Mouse (Mus musculus): Measurements from ENCODE around the gene Sez6l.
A peak's percentile ranks its signal among the peaks of the same experiment; 100 is the strongest.

The Sez6l gene

DNA sequence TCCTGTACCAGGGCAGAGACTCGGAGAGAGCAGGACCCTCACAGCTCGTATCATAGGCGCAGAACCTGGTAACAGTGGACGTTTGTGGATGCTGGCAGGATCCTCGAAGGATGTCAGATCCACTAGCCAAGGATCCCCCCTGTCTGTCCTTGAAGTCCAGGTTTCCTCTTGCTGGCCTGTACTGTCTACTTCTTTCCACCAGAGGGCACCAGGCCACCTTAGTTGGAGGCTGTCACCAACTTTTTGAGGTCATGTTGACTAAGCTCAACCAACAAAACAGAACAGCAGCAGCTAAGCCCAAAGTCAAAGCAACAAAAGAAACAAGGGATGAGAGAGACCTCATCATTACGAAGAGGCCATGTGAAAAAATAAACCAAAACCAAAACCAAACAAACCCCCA is 106.8 kb downstream of the Sez6l start:
- H3K9me3 ChIP-seq (ENCODE audit: low read length): no peaks in the 10 kb centered on the region
- TF ChIP-seq CTCF (conservative IDR thresholded peaks at IDR 0.05; ENCODE audit: low read length) (peak; percentile 40), POU5F1 (IDR thresholded peaks at IDR 0.05; ENCODE audit: borderline replicate concordance, low read length) (no peak), NANOG (IDR thresholded peaks at IDR 0.05; ENCODE audit: borderline replicate concordance, low read length) (no peak)
- peaks cover 5% of the 10 kb centered on the region; the same call in 1 of the 2 replicates for H3K27me3 ChIP-seq (ENCODE audit: insufficient read depth, low read length)
- H3K4me3 ChIP-seq (replicated peaks; ENCODE audit: low read length): no peak overlapping the region
- H3K36me3 ChIP-seq (ENCODE audit: insufficient read depth, low read length): no peaks in the 10 kb centered on the region
- peaks cover 22% of the 10 kb centered on the region for H3K4me1 ChIP-seq (replicated peaks; ENCODE audit: low read depth, low read length)

DNA sequence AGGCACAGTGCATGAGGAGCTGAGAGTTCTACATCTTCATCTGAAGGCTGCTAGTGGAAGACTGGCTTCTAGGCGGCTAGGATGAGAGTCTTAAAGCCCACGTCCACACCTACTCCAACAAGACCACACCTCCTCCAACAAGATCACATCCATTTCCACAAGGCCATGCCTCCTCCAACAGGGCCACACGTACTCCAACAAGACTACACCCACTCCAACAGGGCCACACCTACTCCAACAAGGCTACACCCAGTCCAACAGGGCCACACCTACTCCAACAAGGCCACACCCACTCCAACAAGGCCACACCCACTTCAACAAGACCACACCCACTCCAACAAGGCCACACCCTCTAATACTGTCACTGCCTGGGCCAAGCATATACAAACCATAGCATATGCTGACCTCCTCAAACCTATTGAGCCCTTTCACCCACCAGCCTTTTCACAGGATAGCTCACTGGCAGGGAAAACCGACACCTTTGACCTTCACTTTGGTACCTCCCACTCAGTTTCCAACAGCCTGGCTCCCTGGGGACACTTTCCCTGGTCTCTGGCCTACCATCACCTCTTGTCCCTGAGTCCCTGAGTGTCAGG is 107.9 kb downstream of the Sez6l start:
- Histone ChIP-seq H3K4me3 (replicated peaks; ENCODE audit: low read length) (no peak overlapping the region), H3K27me3 (ENCODE audit: insufficient read depth, low read length) (peaks cover under 1% of the 10 kb centered on the region; the same call in 1 of the 2 replicates), H3K9me3 (ENCODE audit: low read length) (no peaks in the 10 kb centered on the region), H3K4me1 (replicated peaks; ENCODE audit: low read depth, low read length) (peaks cover 18% of the 10 kb centered on the region), H3K36me3 (ENCODE audit: insufficient read depth, low read length) (no peaks in the 10 kb centered on the region)
- TF ChIP-seq CTCF (conservative IDR thresholded peaks at IDR 0.05; ENCODE audit: low read length) (no peak), POU5F1 (IDR thresholded peaks at IDR 0.05; ENCODE audit: borderline replicate concordance, low read length) (no peak), NANOG (IDR thresholded peaks at IDR 0.05; ENCODE audit: borderline replicate concordance, low read length) (no peak)

DNA sequence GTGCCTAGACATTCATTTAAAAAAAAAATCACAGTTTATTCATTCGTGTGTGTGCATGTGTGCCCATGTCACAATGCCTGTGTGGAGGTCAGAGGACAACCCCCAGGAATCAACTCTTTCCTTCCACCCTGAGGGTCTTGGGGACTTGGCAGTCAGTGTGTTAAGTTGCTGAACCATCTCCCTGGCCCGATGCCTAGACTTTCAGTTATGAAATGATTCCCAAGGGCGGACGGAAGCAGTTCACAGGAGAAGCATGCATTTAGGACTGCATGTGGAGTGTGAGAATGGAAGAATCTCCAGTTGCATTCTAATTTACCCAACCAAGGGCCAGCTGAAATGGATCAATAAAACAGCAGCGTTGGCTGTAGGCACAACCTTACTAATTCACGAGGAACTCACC is 110.7 kb downstream of the Sez6l start:
- Histone ChIP-seq H3K4me1 (replicated peaks; ENCODE audit: low read depth, low read length) (peaks cover 11% of the 10 kb centered on the region), H3K4me3 (replicated peaks; ENCODE audit: low read length) (no peak overlapping the region), H3K36me3 (ENCODE audit: insufficient read depth, low read length) (no peaks in the 10 kb centered on the region), H3K27me3 (ENCODE audit: insufficient read depth, low read length) (peaks cover 6% of the 10 kb centered on the region; the same call in 1 of the 2 replicates), H3K9me3 (ENCODE audit: low read length) (no peaks in the 10 kb centered on the region)
- TF ChIP-seq POU5F1 (IDR thresholded peaks at IDR 0.05; ENCODE audit: borderline replicate concordance, low read length) (no peak), NANOG (IDR thresholded peaks at IDR 0.05; ENCODE audit: borderline replicate concordance, low read length) (no peak), CTCF (conservative IDR thresholded peaks at IDR 0.05; ENCODE audit: low read length) (no peak)

DNA sequence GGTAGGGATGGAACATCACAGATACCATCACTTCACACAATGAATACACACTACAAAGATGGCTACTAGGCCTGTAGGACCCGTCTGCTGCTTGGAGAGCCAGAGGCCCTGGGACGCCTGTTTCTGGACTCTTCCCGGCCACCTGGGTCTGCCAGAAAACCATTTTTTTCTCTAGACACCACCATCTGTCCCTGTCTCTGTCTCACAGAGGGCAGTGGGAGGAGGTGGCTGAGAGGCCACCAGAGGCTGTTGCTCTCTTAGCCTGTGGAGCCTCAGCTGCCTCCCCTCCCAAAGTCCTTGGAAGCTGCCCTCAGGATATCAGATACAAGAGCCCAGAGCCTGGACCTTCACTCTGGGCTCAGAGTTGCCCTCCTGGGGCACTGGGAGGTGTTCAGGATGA is 117.1 kb downstream of the Sez6l start:
- Histone ChIP-seq H3K36me3 (ENCODE audit: insufficient read depth, low read length) (no peaks in the 10 kb centered on the region), H3K27me3 (ENCODE audit: insufficient read depth, low read length) (peaks cover 19% of the 10 kb centered on the region), H3K4me3 (replicated peaks; ENCODE audit: low read length) (no peak overlapping the region), H3K4me1 (replicated peaks; ENCODE audit: low read depth, low read length) (peaks cover 2% of the 10 kb centered on the region; the same call in 1 of the 2 replicates), H3K9me3 (ENCODE audit: low read length) (no peaks in the 10 kb centered on the region)
- TF ChIP-seq POU5F1 (IDR thresholded peaks at IDR 0.05; ENCODE audit: borderline replicate concordance, low read length) (no peak), NANOG (IDR thresholded peaks at IDR 0.05; ENCODE audit: borderline replicate concordance, low read length) (no peak), CTCF (conservative IDR thresholded peaks at IDR 0.05; ENCODE audit: low read length) (no peak)

DNA sequence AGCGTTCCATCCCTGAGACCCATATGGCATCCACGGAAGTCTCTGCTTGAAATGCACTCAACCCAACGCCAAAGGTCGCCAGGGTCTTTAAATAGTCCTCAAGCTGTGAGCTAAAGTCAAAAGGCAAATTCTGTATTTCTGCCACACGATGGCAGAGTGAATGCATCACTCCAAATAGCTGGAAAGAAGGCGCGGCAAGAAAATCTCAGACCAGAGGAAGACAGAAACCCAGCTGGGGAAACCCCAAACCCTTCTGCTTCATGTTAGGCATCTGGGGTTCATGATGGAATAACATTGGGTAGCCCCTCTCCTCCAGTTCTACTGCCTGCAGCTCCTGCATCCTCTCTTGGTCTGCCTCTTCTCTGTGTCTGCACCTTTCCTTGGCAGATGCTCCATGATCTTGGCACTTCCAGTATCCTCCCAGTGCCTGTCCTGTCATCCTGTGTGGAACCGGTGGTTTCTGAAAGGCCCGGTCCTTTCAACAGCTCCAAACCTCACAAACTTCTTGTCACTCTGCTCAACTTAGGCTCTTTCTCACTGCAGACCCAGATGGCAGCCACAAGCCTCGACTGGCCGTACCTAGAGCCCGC is 121.9 kb downstream of the Sez6l start:
- Histone ChIP-seq H3K4me1 (replicated peaks; ENCODE audit: low read depth, low read length) (peaks cover 2% of the 10 kb centered on the region; the same call in 1 of the 2 replicates), H3K27me3 (ENCODE audit: insufficient read depth, low read length) (peaks cover 38% of the 10 kb centered on the region), H3K4me3 (replicated peaks; ENCODE audit: low read length) (no peak overlapping the region), H3K9me3 (ENCODE audit: low read length) (no peaks in the 10 kb centered on the region), H3K36me3 (ENCODE audit: insufficient read depth, low read length) (no peaks in the 10 kb centered on the region)
- TF ChIP-seq NANOG (IDR thresholded peaks at IDR 0.05; ENCODE audit: borderline replicate concordance, low read length) (no peak), POU5F1 (IDR thresholded peaks at IDR 0.05; ENCODE audit: borderline replicate concordance, low read length) (no peak), CTCF (conservative IDR thresholded peaks at IDR 0.05; ENCODE audit: low read length) (no peak)

DNA sequence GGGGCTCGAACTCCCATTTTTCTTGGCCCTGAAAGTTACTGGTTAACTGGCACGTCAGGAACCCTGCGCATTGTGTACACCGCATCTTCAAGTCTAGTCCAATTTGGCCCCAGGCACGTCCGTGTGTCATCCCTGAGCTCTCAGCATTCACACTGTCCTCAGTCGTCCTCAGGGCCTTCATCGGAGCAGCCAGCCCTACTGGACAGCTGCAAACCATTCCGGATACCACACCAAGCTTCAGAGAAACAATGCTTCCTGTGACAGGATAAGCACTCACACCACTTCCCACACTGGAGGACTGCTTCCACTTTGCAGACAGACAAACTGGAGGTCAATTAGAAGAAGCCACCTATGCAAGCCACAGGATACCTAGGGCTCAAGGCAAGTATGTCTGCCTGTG is 123.9 kb downstream of the Sez6l start:
- Histone ChIP-seq H3K4me3 (replicated peaks; ENCODE audit: low read length) (no peak overlapping the region), H3K9me3 (ENCODE audit: low read length) (no peaks in the 10 kb centered on the region), H3K36me3 (ENCODE audit: insufficient read depth, low read length) (no peaks in the 10 kb centered on the region), H3K27me3 (ENCODE audit: insufficient read depth, low read length) (peaks cover 47% of the 10 kb centered on the region), H3K4me1 (replicated peaks; ENCODE audit: low read depth, low read length) (peaks cover 13% of the 10 kb centered on the region)
- TF ChIP-seq POU5F1 (IDR thresholded peaks at IDR 0.05; ENCODE audit: borderline replicate concordance, low read length): no peak
- TF ChIP-seq NANOG (IDR thresholded peaks at IDR 0.05; ENCODE audit: borderline replicate concordance, low read length): no peak
- no peak for TF ChIP-seq CTCF (conservative IDR thresholded peaks at IDR 0.05; ENCODE audit: low read length)

DNA sequence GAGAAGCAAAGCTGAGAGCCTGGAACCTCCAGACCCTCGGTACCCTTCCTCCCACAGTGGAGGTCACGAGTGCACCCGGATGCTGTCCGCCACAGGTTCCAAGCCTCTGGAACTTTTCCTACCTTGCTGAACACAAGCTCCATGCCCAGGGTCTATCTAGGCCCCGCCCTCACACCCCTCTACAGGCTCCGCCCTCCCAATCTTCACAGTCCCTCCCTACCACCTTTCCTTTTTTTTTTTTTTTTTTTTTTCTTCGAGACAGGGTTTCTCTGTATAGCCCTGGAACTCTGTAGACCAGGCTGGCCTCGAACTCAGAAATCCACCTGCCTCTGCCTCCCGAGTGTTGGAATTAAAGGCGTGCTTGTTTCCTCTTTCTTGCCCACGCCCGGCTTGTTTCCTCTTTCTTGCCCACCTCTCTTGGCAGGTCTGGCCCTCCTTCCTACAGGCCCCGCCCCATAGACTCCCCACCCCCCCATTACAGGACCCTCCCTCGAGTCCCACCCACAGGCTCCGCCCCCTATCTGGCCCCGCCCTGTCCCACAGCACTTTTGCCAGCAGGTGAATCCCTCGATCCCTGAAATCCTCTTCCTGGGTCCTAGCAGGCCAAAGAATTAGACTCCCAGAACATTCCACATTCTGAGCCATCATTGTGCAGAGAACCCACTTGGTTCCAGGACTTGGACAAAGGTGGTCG is 128.1 kb downstream of the Sez6l start, which contains the start of gene Gm6588:
TSS of gene Gm6588 (plus strand) at position 680 of the 694 bp plus-strand sequence.
- peaks cover 15% of the 10 kb centered on the region for H3K4me1 ChIP-seq (replicated peaks; ENCODE audit: low read depth, low read length)
- peak within 1 kb of the TSS; percentile 44 for H3K4me3 ChIP-seq (replicated peaks; ENCODE audit: low read length)
- H3K36me3 ChIP-seq (ENCODE audit: insufficient read depth, low read length): no peaks in the 10 kb centered on the region
- H3K27me3 ChIP-seq (ENCODE audit: insufficient read depth, low read length): peaks cover 34% of the 10 kb centered on the region
- TF ChIP-seq NANOG (IDR thresholded peaks at IDR 0.05; ENCODE audit: borderline replicate concordance, low read length) (no peak), CTCF (conservative IDR thresholded peaks at IDR 0.05; ENCODE audit: low read length) (no peak), POU5F1 (IDR thresholded peaks at IDR 0.05; ENCODE audit: borderline replicate concordance, low read length) (no peak)
- no peaks in the 10 kb centered on the region for H3K9me3 ChIP-seq (ENCODE audit: low read length)

DNA sequence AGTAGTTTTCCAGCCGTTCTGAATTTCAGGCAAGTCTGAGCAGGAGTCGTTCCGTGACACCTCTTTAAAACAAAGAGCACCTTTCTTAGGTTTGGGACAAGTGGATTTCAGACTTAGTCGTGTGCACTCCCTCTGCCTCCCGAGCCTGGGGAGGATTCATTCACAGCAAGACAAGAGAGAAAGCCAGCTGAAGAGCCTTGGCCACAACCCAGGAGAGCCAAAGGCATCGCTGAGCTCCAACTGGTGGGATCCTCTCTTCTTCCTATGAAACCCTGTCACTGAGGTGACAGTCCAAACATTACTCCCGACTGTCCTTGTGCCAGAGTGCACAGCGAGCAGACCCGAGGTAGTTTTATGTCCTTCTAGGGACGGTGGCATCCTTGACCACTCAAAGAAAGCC is 138.4 kb downstream of the Sez6l start:
- Histone ChIP-seq H3K4me3 (replicated peaks; ENCODE audit: low read length) (no peak overlapping the region), H3K27me3 (ENCODE audit: insufficient read depth, low read length) (peaks cover 20% of the 10 kb centered on the region), H3K9me3 (ENCODE audit: low read length) (no peaks in the 10 kb centered on the region), H3K36me3 (ENCODE audit: insufficient read depth, low read length) (no peaks in the 10 kb centered on the region), H3K4me1 (replicated peaks; ENCODE audit: low read depth, low read length) (no peaks in the 10 kb centered on the region)
- TF ChIP-seq POU5F1 (IDR thresholded peaks at IDR 0.05; ENCODE audit: borderline replicate concordance, low read length): no peak
- no peak for TF ChIP-seq CTCF (conservative IDR thresholded peaks at IDR 0.05; ENCODE audit: low read length)
- TF ChIP-seq NANOG (IDR thresholded peaks at IDR 0.05; ENCODE audit: borderline replicate concordance, low read length): no peak
